Mouse (Mus musculus) testis, adult 2 months (tissue): ENCODE measurements at regions not wholly inside any gene's neighbourhood (a gene's known extent, or its start where the extent isn't known, plus 50 kb on each side); places are given as distances from the start of the nearest gene placed in this dataset.

Experiments used
- CTCF ChIP-seq: fragments of 200-500 bp; IDR thresholded peaks from 2 replicates; pipeline ENCODE4 v1.5.1; 2012; ENCODE audit warnings: low read depth, mild to moderate bottlenecking, inconsistent platforms, low read length, moderate library complexity; ENCODE audit not compliant: control insufficient read depth, insufficient read depth, insufficient replicate concordance
- POLR2A ChIP-seq: fragments of 200-500 bp; IDR thresholded peaks from 2 replicates; pipeline ENCODE4 v1.6.1; 2012; ENCODE audit warnings: low read depth, mild to moderate bottlenecking, inconsistent platforms, low read length, moderate library complexity; ENCODE audit not compliant: control insufficient read depth

DNA sequence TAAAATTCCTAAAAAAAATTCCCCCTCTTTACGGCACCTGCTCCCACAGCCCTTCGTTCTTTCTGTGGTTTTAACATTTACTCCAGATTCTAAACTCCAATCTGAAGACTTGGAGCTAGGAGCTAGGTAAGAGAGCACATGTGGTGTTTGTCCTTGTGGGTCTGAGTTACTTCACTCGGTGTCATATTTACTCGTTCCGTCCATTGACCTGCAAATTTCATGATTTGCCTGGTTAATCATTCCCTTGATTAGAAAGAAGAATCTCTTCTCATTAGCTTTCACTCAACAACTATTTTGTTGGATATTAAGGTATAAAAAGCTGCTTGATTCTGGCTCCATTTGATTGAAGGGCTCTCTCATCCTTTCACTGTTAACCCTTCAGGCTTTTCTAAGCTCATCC, 231.6 kb upstream of the Hs6st1 start:
- no peak for TF ChIP-seq CTCF
- no peak for TF ChIP-seq POLR2A
